Mouse (Mus musculus) liver, adult 2 months (tissue): ENCODE results near the gene Tbl3.
"Not testable (repeated sequence)": the region's sequence is repeated elsewhere in the genome, so short reads cannot be mapped to it uniquely, and the experiment has no call there.

Source experiments
- CTCF ChIP-seq: fragments of 200-500 bp; IDR thresholded peaks from 2 replicates; pipeline ENCODE4 v1.5.1; 2011; ENCODE audit warnings: low read depth, low read length, control low read depth
- POLR2A ChIP-seq: fragments of 200-500 bp; IDR thresholded peaks from 2 replicates; pipeline ENCODE4 v1.6.1; 2011; ENCODE audit warnings: low read length, control low read depth; ENCODE audit not compliant: insufficient read depth; ENCODE audit errors: extremely low read depth

DNA sequence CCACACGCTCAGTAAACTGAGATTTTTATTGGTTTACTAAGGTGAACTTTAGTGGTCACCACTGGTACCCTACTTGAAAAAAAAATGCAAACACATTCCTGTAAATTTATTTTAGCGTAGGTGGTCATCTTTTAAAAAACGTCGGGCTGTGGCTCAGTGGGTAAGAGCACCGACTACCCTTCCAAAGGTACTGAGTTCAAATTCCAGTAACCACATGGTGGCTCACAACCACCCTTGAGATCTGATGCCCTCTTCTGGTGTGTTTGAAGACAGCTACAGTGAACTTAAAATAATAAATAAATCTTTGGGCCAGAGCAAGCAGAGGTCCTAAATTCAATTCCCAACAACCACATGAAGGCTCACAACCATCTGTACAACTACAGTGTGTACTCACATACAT, 11.5 kb upstream of the Tbl3 start:
- not testable (repeated sequence) for TF ChIP-seq CTCF, POLR2A
